Mouse (Mus musculus): ENCODE measurements around the gene Olfr61. TPM values are rescaled to one million over a fixed set of nuclear protein-coding genes. Genes with fewer than 3 reads are reported as not detected.
"Not testable (repeated sequence)": the region's sequence is repeated elsewhere in the genome, so short reads cannot be mapped to it uniquely, and the experiment has no call there.

The Olfr61 gene
- not detected in 2 replicates for polyA plus RNA-seq (2015; fragmentation: Nextera tagmentation; extraction: Ambion mirVana)

GRCm38 (mm10) chr7:140628670-140629069 lies at the start of gene Olfr61:
Gene Olfr61, plus strand, starts transcription at chr7:140628970.
- H3K4me1 ChIP-seq (ENCODE audit: insufficient read depth, low read depth, low read length); ATAC-seq; H3K36me3 ChIP-seq (ENCODE audit: insufficient read depth, low read length); H3K4me2 ChIP-seq (replicated peaks; ENCODE audit: low read depth, low read length); H3K27me3 ChIP-seq (replicated peaks; ENCODE audit: insufficient read depth, low read length); H3K27ac ChIP-seq (ENCODE audit: low read length); H3K4me3 ChIP-seq (ENCODE audit: low read depth, low read length); H3K9ac ChIP-seq (replicated peaks; ENCODE audit: low read depth); DNase-seq (ENCODE audit: low spot score); H3K9me3 ChIP-seq (ENCODE audit: low read length): not testable (repeated sequence)
- WGBS = 73% methylated on average over 3 of the region's 3 CpGs

- H3K4me2 ChIP-seq (replicated peaks; ENCODE audit: low read depth, low read length); ATAC-seq; H3K9me3 ChIP-seq (ENCODE audit: low read length); H3K27ac ChIP-seq (ENCODE audit: low read length); H3K27me3 ChIP-seq (replicated peaks; ENCODE audit: insufficient read depth, low read length); DNase-seq (ENCODE audit: low spot score); H3K9ac ChIP-seq (replicated peaks; ENCODE audit: low read depth); H3K4me3 ChIP-seq (ENCODE audit: low read depth, low read length); H3K36me3 ChIP-seq (ENCODE audit: insufficient read depth, low read length); H3K4me1 ChIP-seq (ENCODE audit: insufficient read depth, low read depth, low read length): not testable (repeated sequence)
- WGBS = 72% methylated on average over 2 of the region's 2 CpGs
Observed at GRCm38 (mm10) chr7:140600969-140601368, 27.8 kb upstream of the Olfr61 start, which contains the start of gene Olfr46. Gene Olfr46, plus strand, starts transcription at chr7:140601269.

GRCm38 (mm10) chr7:140630559-140630958 lies 1.8 kb downstream of the Olfr61 start:
- H3K36me3 ChIP-seq (ENCODE audit: insufficient read depth, low read length) = no peaks in the 10 kb centered on the region
- no peak overlapping the region for H3K4me3 ChIP-seq (ENCODE audit: low read depth, low read length)
- TF ChIP-seq EP300 (IDR thresholded peaks at IDR 0.05) (no peak), CTCF (IDR thresholded peaks at IDR 0.05) (no peak)
- H3K4me1 ChIP-seq (ENCODE audit: insufficient read depth, low read depth, low read length) = no peaks in the 10 kb centered on the region
- H3K27ac ChIP-seq (ENCODE audit: low read length) = no peak overlapping the region
- no peaks in the 10 kb centered on the region for H3K27me3 ChIP-seq (replicated peaks; ENCODE audit: insufficient read depth, low read length)
- no peak overlapping the region for H3K4me2 ChIP-seq (replicated peaks; ENCODE audit: low read depth, low read length)
- ATAC-seq (no peak), DNase-seq (ENCODE audit: low spot score) (no peak)
- H3K9me3 ChIP-seq (ENCODE audit: low read length) = no peaks in the 10 kb centered on the region
- 56% methylated on average over 1 of the region's 1 CpGs for WGBS
- H3K9ac ChIP-seq (replicated peaks; ENCODE audit: low read depth) = no peak overlapping the region

GRCm38 (mm10) chr7:140646152-140646551 lies 17.4 kb downstream of the Olfr61 start, which contains the start of gene Olfr53:
Gene Olfr53, plus strand, starts transcription at chr7:140646452.
- no peak within 1 kb of the TSS for H3K4me2 ChIP-seq (replicated peaks; ENCODE audit: low read depth, low read length)
- H3K36me3 ChIP-seq (ENCODE audit: insufficient read depth, low read length) = no peaks in the 10 kb centered on the region
- no peak for ATAC-seq
- TF ChIP-seq EP300 (IDR thresholded peaks at IDR 0.05) (no peak), CTCF (IDR thresholded peaks at IDR 0.05) (no peak)
- no peaks in the 10 kb centered on the region for H3K27me3 ChIP-seq (replicated peaks; ENCODE audit: insufficient read depth, low read length)
- no peak within 1 kb of the TSS for H3K27ac ChIP-seq (ENCODE audit: low read length)
- no peak within 1 kb of the TSS for H3K9ac ChIP-seq (replicated peaks; ENCODE audit: low read depth)
- WGBS = 83% methylated on average over 1 of the region's 1 CpGs
- no peaks in the 10 kb centered on the region for H3K4me1 ChIP-seq (ENCODE audit: insufficient read depth, low read depth, low read length)
- DNase-seq (ENCODE audit: low spot score) = no peak
- H3K9me3 ChIP-seq (ENCODE audit: low read length) = no peaks in the 10 kb centered on the region
- H3K4me3 ChIP-seq (ENCODE audit: low read depth, low read length) = no peak within 1 kb of the TSS

- Histone ChIP-seq H3K9me3 (ENCODE audit: low read length) (no peaks in the 10 kb centered on the region), H3K4me2 (replicated peaks; ENCODE audit: low read depth, low read length) (no peak within 1 kb of the TSS), H3K27ac (ENCODE audit: low read length) (no peak within 1 kb of the TSS), H3K4me1 (ENCODE audit: insufficient read depth, low read depth, low read length) (no peaks in the 10 kb centered on the region), H3K27me3 (replicated peaks; ENCODE audit: insufficient read depth, low read length) (no peaks in the 10 kb centered on the region), H3K9ac (replicated peaks; ENCODE audit: low read depth) (no peak within 1 kb of the TSS), H3K36me3 (ENCODE audit: insufficient read depth, low read length) (no peaks in the 10 kb centered on the region), H3K4me3 (ENCODE audit: low read depth, low read length) (no peak within 1 kb of the TSS)
- no peak for DNase-seq (ENCODE audit: low spot score)
- ATAC-seq = no peak
- 66% methylated on average over 4 of the region's 4 CpGs for WGBS
- TF ChIP-seq EP300 (IDR thresholded peaks at IDR 0.05) (no peak), CTCF (IDR thresholded peaks at IDR 0.05) (no peak)
Observed at GRCm38 (mm10) chr7:140659630-140660029, 30.9 kb downstream of the Olfr61 start, which contains the start of gene Olfr539. Gene Olfr539, plus strand, starts transcription at chr7:140659930.

DNA sequence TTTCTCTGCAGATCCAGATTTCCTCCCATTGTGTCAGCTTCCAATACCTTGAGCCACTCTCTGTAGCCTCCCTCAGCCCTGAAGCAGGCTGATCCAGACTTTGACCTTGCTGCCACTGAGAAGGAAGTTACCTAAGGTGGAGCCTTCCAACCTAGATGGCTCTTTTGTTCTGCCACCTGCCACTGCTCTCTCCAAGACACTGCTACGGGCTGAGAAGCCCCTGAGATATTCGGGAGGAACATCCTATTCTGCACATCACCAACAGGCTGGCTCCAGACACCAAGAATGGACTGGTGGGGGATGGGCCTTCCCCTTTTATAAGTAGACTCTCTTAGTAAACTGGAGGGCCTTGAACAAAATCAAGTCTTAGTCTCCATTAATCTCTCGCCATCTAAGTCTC lies 41.9 kb downstream of the Olfr61 start:
- not testable (repeated sequence) for H3K4me2 ChIP-seq (replicated peaks; ENCODE audit: low read depth, low read length); H3K9me3 ChIP-seq (ENCODE audit: low read length); ATAC-seq; H3K4me3 ChIP-seq (ENCODE audit: low read depth, low read length); DNase-seq (ENCODE audit: low spot score); H3K4me1 ChIP-seq (ENCODE audit: insufficient read depth, low read depth, low read length); H3K9ac ChIP-seq (replicated peaks; ENCODE audit: low read depth); H3K36me3 ChIP-seq (ENCODE audit: insufficient read depth, low read length); H3K27me3 ChIP-seq (replicated peaks; ENCODE audit: insufficient read depth, low read length); H3K27ac ChIP-seq (ENCODE audit: low read length)
- 81% methylated on average over 3 of the region's 3 CpGs for WGBS

GRCm38 (mm10) chr7:140675863-140676262 lies 47.1 kb downstream of the Olfr61 start:
- Histone ChIP-seq H3K9me3 (ENCODE audit: low read length) (no peaks in the 10 kb centered on the region), H3K27me3 (replicated peaks; ENCODE audit: insufficient read depth, low read length) (no peaks in the 10 kb centered on the region), H3K4me1 (ENCODE audit: insufficient read depth, low read depth, low read length) (no peaks in the 10 kb centered on the region), H3K36me3 (ENCODE audit: insufficient read depth, low read length) (no peaks in the 10 kb centered on the region), H3K4me3 (ENCODE audit: low read depth, low read length) (no peak overlapping the region), H3K4me2 (replicated peaks; ENCODE audit: low read depth, low read length) (no peak overlapping the region), H3K9ac (replicated peaks; ENCODE audit: low read depth) (no peak overlapping the region), H3K27ac (ENCODE audit: low read length) (no peak overlapping the region)
- 3% methylated on average over 5 of the region's 6 CpGs for WGBS
- ATAC-seq (no peak), DNase-seq (ENCODE audit: low spot score) (peak; percentile 4)
- no peak for TF ChIP-seq CTCF (IDR thresholded peaks at IDR 0.05)
- no peak for TF ChIP-seq EP300 (IDR thresholded peaks at IDR 0.05)

DNA sequence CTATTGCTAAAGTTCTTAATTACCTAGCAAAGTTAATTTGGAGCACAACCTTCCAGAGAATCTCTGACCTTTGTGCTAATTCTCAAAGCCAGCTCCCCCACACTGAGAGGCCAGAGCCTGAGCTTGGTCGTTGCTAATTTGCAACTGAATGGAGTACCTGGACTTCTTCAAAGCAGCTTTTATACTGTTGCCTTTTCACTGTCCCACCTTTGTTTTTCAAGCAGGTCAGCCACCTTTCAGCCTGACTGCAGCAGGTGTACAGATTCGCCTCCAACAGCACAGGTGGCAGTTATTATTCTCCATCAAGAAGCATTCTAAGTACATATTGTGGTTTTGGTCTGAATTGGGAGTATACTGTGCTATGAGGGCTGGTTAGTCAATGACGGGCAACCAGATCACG lies 50.8 kb downstream of the Olfr61 start:
- not testable (repeated sequence) for DNase-seq (ENCODE audit: low spot score)

More for the DNA sequence above, 50.8 kb downstream of the Olfr61 start:
- not testable (repeated sequence) for ATAC-seq; H3K27ac ChIP-seq (ENCODE audit: low read length); H3K9ac ChIP-seq (replicated peaks; ENCODE audit: low read depth); H3K36me3 ChIP-seq (ENCODE audit: insufficient read depth, low read length); H3K4me2 ChIP-seq (replicated peaks; ENCODE audit: low read depth, low read length); H3K4me3 ChIP-seq (ENCODE audit: low read depth, low read length); H3K9me3 ChIP-seq (ENCODE audit: low read length); H3K27me3 ChIP-seq (replicated peaks; ENCODE audit: insufficient read depth, low read length); H3K4me1 ChIP-seq (ENCODE audit: insufficient read depth, low read depth, low read length)
- WGBS = 66% methylated on average over 4 of the region's 4 CpGs
